Mouse (Mus musculus): Measurements from ENCODE around the gene Timp2.

- TF ChIP-seq CTCF (IDR thresholded peaks at IDR 0.05; ENCODE audit: low read depth, low read length) = no peak
- no peak for TF ChIP-seq POLR2A (IDR thresholded peaks at IDR 0.05; ENCODE audit: borderline replicate concordance, low read depth, low read length)
These were observed 25.2 kb downstream of the Timp2 start for GRCm38 (mm10) chr11:118330361-118330760.

Data from bone marrow macrophage, adult 2 months (primary cell).